Mouse (Mus musculus): ENCODE results near the gene Tex2.
A peak's percentile ranks its signal among the peaks of the same experiment; 100 is the strongest.

The Tex2 gene

DNA sequence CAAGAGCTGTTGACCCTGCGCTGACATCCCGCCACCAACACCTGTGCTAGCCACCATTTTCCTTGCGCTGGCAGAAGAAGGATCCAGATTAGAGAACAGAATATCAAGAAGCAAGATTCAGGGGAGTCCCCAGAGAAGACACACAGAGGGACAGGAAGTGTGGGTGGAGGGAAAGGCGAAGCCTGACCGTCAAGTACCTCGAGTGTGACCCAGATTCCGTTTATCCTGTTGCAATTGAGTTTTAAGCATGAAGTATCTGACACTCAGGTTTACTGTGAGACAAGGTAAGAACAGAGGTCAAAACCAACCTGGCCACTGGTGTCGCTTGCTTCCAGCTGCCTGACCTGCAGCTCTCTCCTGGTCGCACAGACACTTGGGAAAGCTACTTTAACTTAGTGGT, 68.3 kb downstream of the Tex2 start:
- no peak for DNase-seq (ENCODE audit: low read depth, low spot score)

DNA sequence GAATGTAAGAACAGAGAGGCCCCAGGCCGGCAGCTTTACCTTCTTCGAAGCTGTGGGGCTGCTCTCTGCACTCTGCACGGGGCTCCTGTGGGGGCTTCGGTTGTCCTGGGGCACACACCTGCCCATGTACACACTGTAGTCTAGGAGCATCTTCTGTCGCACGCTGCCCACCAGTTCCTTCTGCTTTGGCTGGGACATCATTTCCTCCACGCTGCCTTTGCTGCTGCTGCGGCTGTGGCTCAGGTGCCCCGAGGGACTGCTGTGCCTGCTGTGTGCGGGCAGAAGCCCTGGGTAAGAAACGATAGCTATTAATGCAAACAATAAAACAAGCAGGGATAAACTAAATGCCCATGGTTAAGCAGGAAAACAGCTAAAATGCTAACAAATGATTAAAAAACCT, 69.1 kb downstream of the Tex2 start:
- no peak for DNase-seq (ENCODE audit: low read depth, low spot score)

DNA sequence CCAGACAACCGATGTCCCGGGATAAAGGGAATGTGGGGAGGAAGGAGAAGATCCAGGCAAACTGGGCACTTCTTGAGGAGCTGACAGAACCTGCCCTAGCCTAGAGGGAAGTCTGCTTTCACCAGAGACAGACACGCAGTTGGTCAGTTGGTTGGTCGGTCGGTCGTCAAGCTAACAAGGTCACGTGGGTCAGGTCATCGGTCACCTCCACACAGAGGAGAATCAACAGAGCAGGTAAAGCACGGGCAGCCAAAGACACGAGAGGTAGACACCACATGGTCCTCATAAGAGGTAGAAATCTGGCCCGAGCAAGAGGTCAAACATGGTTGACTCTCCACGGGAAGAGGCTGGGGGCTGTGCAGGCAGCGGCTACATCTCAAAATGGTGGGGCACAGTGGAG, 70.2 kb downstream of the Tex2 start:
- DNase-seq (ENCODE audit: low read depth, low spot score) = no peak

DNA sequence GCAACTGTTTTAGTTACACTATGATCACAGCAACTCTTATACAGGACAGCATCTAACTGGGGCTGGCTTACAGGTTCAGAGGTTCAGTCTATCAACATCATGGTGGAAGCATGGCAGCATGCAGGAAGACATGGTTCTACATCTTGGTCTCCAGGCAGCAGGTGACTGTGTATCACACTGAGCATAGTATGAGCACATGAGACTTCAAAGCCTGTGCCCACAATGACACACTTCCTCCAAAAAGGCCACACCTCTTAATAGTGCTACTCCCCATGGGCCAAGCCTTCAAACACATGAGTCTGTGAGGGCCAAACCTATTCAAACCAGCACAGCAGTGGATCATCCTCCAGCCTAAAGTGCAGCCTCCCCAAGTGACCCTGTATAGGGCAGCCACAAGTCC, 70.8 kb downstream of the Tex2 start:
- DNase-seq (ENCODE audit: low read depth, low spot score) = no peak

DNA sequence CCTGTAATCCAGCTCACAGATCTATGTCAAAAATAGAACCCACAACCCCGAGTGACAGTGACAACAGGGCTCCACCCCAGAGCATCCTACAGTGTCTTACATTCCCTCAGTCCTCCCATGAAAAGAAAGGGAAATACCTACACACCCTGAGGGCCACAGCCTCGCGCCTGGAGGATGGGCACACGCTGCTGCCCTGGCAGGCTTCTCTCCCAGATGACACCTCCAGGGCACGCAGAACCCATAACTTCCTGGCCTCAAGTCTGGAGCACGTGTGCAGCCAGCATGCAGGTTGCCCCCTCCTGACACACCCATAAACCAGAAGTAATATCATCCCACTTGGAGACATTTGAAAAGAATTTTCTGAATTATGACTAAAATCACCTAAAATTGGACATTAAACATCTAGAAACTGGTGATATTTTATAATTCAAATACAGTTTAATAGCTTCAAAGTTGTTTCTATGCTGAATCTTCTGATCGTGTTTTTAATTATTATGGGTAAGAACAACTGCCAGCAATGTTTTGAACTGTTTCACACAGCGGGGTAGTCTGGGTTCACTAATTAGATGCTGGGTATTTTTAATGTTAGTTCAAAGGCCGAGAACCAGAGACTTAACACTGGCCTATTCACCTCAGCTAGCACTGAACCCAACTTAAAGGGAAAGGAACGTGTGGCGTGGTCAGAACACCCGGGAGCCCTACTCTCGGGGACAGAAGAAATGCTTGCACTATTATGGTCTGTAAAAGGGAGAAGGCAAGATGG, 72.5 kb downstream of the Tex2 start:
- DNase-seq (ENCODE audit: low read depth, low spot score) = no peak

DNA sequence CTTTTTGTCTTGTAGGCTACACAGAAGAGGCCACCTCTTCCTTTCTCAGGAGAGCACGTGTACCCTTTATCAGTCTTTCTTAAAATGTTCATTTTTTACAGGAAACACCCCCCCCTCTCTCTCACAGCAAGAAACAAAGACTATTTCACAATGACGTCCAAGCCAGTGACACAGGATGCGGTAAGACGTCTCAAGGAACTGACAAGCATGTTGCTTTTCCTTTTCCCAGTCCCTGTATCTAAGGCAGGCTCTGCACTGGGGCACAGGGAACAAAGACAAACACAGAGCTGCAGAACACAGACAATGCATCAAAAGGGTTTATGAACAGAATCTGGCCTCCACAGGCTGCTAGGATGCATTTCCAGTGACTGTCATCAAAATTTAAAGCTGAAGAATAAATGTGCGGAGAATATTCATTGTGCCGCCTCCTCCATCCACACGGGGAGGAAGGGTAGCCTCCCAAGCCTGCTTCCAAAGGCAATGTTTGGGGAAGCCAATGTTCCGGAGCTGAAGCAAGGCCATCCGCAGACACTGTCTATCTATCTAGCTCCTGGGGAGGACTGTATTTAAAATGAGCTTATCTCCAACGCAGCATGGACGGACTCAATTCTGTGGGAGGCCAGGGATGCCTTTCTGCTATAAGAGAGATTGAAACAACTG, 76.8 kb downstream of the Tex2 start:
- no peak for DNase-seq (ENCODE audit: low read depth, low spot score)

DNA sequence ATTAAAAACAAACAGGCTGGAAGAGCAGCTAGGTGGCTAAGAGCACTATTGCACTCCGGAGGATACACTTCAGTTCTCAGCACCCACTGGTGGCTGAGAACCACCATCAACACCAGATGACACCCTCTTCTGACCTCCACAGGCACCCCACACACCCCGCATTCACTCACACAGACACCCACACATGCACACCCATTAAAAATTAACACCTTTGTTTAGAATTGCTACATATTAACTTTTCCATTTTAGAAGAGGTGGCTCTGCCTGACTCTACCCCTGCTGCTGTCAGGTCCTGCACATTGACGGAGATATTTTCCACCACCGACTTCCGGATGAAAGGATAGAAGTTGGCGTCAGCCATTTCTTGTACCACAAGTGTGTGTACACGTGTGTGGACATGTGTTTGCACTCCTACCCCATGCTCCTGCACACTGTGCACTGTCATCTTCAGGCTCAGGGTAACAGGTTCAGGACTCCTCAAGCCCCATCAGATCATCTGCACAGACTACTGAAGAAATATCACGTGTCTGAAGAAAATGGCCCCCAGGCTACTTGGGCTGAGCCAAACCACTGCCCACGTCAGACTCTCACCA, 77.5 kb downstream of the Tex2 start:
- no peak for DNase-seq (ENCODE audit: low read depth, low spot score)

DNA sequence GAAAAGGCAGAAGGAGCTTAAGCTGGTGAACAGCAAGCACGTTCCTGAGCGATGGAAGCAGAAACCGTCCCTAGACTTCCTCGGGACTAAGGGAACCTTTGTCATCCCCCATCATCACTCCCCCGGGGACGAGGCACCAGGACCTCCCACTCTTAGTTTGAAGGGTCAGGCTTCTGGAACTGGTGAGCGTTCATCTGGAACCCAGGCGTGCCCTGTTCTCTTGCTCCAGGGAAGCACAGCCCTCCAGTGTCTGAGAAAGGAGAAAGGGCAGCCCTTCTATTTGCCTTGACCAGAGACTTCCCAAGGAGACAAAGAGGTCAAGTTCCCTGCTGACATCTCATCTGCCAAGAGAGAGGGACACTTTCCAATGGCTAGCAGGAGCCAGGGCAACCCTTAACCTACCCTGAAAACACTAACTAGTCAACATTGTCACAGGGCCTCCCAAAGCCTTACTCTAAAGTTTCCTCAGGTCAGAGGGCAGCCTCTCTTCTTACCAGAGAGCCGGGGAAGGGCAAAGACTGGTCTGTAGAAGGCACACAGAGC, 80.9 kb downstream of the Tex2 start:
- no peak for DNase-seq (ENCODE audit: low read depth, low spot score)

DNA sequence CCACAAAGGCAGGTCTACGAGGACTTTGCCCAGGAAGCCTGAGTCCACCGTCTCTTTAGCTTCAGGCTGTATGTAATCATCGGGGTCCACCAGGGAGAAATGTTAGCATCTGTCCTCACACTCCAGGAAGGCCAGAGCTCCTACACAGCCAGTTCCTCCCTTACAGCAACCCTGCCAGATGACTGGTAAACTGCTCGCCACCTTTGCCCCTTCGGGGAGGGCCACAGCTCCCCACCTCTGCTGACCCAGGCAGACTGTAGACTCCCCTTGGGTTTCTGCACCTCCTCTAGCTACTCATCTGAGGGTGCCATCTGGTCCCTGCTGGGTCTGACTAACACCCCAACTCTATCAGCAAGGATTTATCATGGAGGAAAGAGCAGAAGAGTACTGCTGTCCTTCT, 83.4 kb downstream of the Tex2 start:
- no peak for DNase-seq (ENCODE audit: low read depth, low spot score)

DNA sequence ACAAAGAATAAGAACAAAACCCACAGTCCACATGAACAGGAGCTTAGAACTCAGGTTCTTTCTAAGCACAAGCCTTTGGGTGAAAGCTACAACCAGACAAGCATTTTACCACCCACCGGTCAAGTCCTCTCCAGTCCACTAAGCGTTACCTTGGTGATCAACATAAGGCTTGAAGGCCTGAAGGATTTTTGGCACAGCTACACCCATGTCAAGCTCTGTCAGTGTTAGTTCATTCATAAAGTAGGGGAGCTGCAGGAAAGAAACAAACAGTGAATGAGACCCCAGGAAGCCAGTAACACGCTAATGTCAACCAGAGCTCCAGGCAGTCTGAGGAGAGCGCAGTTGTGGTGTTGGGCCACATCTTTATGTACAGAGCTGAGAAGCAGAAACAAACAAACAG, 84.1 kb downstream of the Tex2 start:
- no peak for DNase-seq (ENCODE audit: low read depth, low spot score)

DNA sequence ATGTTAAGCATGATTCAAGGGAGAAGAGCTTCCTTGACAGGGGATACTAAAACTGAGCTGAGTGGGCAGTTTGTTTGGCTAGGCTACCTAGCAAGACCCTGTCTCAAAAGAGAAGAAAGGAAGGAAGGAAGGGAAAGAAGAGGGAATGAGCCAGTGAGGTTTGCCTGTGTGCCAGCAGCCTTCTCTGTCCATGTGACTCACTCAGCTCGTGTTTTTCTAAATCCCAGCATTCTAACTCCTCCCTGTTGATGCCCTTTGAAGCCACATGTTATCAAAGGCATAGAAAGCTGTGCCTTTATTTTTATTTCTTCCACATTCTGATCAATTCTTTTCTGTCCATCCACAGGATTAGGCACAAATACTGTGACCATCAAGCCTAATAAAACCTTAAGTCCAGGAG, 85.3 kb downstream of the Tex2 start:
- peak; percentile 51 for DNase-seq (ENCODE audit: low read depth, low spot score)

DNA sequence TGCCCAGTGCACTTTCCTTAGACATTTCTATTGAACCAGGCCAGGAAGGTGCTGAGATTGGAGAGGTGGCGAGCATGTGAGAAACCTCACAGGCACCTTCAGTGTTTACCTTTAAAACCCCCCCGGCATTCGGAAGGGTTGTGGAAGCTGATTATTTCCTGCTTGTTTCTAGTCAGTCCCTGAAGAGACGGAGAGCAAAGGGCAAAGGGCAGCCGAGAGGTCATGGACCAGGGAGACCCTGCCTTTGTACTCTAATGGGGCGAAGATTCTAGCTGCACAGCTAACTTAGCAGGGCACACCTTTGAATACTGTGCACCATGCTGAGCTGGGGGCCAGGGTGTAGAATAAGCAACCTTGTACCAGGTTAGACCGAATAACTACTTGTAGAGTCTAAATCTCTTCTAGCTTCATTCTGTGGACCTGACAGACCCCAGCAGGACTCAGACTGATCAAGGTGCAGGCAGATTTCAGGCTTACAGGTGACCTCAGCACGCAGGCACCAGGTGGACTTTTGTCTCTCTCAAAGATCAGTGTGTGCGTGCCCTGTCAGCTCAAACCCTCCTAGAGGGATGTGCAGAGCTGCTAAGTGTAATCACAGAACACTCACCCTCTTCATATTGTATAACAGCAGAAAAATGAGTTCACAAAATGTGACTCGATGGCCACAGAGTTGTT, 85.9 kb downstream of the Tex2 start:
- no peak for DNase-seq (ENCODE audit: low read depth, low spot score)

DNA sequence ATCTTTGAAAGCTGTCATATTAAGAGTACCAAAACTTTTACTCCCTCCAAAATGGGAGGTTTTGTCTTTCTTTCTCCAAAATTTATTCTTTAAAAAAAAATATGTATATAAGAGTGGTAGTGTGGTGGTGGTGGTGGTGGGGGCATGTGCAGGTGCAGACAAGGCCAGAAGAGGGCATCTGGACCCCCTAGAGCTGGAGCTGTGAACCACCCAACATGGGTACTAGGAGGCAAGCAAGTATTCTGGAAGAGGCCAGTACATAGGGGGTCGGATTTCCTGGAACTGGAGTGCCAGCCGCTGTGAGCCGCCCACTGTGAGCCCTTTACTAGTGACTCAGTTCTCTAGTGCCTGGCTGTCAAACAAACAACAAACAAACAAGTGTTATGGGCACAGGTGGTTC, 90.7 kb downstream of the Tex2 start:
- DNase-seq (ENCODE audit: low read depth, low spot score) = no peak

DNA sequence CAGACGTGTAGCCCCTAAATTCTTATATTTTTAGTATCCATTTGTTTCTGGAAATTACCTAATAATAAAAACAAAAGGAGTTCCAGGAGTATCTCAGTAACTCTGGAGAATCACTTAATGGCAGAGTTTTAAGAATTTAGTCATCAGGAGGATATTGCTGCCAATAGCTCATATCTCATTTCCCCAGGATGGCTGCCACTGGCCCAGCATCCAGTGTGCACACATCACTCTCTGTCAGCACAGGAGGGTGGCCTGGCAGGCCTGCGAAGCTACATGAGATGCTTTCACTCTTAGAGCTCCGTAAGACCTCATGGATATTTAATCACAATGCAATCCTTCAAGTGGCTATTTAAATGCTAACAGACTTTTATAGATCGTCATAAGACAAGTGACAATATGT, 91.6 kb downstream of the Tex2 start:
- peak; percentile 48 for DNase-seq (ENCODE audit: low read depth, low spot score)

DNA sequence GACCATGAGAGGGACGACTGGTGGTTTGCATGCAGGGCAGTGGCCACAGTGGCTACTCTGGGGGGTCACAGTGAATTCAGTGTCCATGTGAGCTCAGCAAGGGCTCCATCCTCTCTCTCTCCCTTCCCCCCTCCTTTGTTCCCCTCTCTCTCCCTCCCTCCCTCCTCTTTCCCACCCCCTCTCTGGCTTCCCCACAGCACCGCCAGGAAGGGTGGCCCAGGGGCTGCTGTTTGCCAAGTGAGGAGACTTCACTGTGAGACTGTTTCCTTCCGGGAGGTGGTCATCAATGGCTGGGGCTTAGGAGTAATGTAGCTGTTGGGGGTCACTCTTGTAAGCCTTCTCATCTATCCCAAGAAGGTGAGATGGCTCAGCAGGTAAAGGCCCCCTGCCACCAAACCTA, 92.8 kb downstream of the Tex2 start:
- no peak for DNase-seq (ENCODE audit: low read depth, low spot score)

DNA sequence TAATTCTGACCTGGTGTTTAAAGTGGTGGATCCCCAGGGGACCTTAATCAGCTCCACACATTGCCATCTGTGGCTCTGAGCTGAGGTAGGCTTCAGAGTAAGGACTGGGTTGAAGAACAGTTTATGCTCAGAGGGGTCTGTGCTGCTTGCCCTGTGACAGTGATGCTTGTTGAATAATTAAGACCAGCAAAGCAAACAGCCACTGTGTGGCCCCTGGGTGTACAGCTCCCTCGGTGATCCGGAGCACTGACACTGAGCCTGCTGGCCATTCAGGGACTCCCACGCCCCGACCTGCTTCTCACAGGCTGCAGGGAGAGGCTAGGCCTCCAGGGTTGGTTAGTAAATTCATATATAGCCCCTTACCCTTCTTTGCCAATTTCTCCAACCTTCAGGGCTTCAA, 93.7 kb downstream of the Tex2 start:
- DNase-seq (ENCODE audit: low read depth, low spot score) = no peak

DNA sequence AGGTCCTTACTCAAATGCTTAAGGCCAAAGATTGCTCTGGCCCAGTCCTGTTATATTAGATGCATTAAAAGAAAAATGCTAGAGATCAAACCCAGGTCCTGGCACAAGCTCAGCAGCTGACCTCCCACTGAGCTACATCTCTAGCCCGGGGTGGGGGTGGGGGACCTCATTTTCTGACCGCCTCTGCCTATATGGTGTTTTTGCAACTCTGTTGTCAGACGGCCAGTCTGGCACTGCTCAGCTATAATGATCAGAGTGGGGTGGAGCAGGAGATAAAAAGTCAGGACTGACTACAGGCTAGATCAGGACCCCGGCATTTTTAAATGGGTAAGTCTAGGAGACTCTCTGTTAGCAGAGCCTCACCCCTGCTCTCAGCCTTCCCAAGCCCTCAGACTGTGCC, 94.8 kb downstream of the Tex2 start:
- no peak for DNase-seq (ENCODE audit: low read depth, low spot score)

DNA sequence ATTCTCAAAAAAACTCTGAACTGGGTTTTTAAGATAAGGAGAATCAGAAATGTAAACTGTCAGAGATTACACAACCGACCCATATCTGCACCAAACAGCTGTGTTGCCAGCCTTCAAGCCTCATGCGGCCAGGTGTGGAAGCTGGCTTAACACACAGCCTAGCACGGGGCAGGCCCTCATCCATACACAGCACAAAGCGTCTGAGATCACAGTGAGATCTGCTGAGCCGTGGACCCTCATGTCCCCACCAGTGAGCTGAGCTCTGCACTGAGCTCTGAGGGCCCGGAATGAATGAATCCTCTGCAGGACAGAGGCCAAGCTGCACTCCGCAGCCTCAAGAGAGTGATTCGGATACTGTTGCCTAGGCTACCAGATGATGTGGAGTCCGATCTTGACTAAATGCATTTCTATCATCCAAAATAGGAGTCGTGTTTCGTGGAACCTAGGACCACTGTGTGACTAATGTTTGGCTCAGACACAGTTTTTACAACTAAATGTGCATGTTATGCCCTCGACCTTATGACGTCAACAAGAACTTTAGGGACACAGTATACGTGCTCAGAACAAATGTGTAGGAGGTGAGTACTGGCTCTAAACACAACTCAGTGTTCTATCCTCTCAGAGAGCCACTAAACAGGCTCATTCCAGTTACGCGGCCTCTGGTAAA, 98.0 kb downstream of the Tex2 start:
- peak; percentile 38 for DNase-seq (ENCODE audit: low read depth, low spot score)

DNA sequence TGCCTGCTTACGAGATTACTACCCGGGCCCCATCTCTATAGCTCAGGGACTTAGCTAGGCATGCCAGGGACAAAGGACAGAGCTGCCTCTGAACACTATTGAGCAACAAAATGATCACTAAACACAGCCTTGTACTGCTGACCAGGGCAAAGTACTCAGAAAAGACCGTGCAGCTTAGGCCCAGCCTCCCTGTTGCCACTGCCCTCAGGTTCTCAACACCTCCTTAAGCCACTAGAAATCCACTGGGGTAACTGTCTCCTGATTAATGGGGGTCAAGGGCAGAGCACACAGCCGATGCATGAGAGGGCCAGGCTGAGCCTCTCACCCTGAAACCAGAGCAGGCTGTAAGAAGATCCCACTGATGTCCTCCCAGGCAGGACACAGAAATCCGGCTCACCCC, 98.8 kb downstream of the Tex2 start:
- DNase-seq (ENCODE audit: low read depth, low spot score) = no peak

DNA sequence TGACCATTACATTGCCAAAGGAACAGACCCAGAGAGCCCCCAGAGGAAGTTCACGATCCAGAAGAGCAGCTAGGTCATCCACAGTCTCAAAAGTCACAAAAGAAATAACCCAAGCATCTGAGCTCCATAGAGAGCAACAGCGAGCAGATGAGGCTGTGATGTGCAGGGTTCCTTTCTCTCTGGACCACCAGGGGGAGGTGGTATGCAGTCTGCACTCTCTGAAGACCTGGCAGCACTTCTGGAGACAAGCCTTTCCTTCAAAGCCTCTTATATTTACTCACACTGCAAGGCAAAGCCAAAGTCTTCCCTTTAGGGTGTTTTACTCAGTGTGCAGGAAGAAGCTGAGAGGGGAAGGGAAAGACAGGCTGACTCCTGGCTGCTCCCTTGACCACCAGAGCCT, 100.1 kb downstream of the Tex2 start:
- DNase-seq (ENCODE audit: low read depth, low spot score) = peak; percentile 69

DNA sequence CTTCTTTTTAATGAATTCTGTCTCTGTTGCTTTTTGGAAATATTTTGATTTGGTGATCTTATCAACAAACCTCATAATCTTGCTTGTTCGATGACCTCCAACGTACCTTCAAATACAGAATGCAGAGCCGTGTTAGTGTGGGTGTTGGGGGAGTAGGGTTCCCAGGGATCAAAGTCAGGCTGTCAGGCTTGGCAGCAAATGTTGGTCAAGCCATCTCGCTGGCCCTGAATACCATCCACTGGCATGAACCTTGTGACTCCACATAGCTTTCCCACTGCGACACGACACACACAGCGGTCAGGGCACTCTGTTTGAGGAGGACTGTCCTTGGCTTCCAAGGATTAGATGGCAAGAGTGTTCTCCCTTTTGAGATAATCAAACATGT, 101.2 kb downstream of the Tex2 start:
- DNase-seq (ENCODE audit: low read depth, low spot score) = no peak

Measured in 3T3-L1 (cell line).